Mouse (Mus musculus) heart, embryonic 15.5 days (tissue): Measurements from ENCODE around the gene Pfkp. TPM values are rescaled to one million over a fixed set of nuclear protein-coding genes. Genes with fewer than 3 reads are reported as not detected.

Source experiments
- ATAC-seq: fragments of 200-750 bp; cut with Nextera tagmentation; replicated peaks from 2 replicates; pipeline ENCODE4 v1.8.0; 2017; ENCODE audit warnings: low read depth, moderate TSS enrichment; ENCODE audit not compliant: insufficient number of reproducible peaks, insufficient read depth, low FRiP score
- H3K27ac ChIP-seq: fragments of 300-500 bp; sonication (generic); 2 replicates; pipeline ENCODE4 v1.5.1; 2015; ENCODE audit warnings: mild to moderate bottlenecking, inconsistent platforms
- H3K27me3 ChIP-seq: fragments of 300-500 bp; sonication (generic); 2 replicates; pipeline ENCODE4 v1.6.1; 2015; ENCODE audit warnings: inconsistent platforms
- H3K36me3 ChIP-seq: fragments of 300-500 bp; sonication (generic); 2 replicates; pipeline ENCODE4 v1.6.1; 2015; ENCODE audit warnings: mild to moderate bottlenecking, inconsistent platforms
- H3K4me1 ChIP-seq: fragments of 300-500 bp; sonication (generic); replicated peaks from 2 replicates; pipeline ENCODE4 v1.6.1; 2015; ENCODE audit warnings: inconsistent platforms
- H3K4me2 ChIP-seq: fragments of 300-500 bp; sonication (generic); 2 replicates; pipeline ENCODE4 v1.6.1; 2015; ENCODE audit warnings: inconsistent platforms, mild to moderate bottlenecking, moderate library complexity
- H3K4me3 ChIP-seq: fragments of 300-500 bp; sonication (generic); 2 replicates; pipeline ENCODE4 v1.5.1; 2015; ENCODE audit warnings: mild to moderate bottlenecking, inconsistent platforms
- H3K9ac ChIP-seq: fragments of 300-500 bp; sonication (generic); 2 replicates; pipeline ENCODE4 v1.6.1; 2015; ENCODE audit warnings: mild to moderate bottlenecking, inconsistent platforms
- H3K9me3 ChIP-seq: fragments of 300-500 bp; sonication (generic); replicated peaks from 2 replicates; pipeline ENCODE4 v1.6.1; 2016; ENCODE audit warnings: inconsistent platforms
- WGBS: fragments of 180-500 bp; shearing (Covaris S2); methylation state at CpG from one replicate; pipeline ENCODE4 v1.1.7; 2015; ENCODE audit warnings: mixed read lengths; 5-methylcytosine and 5-hydroxymethylcytosine counted together
- polyA plus RNA-seq: library from polyadenylated mRNA; unstranded; fragments of >200 nt; fragmentation: Nextera tagmentation; extraction: Ambion mirVana; gene quantifications from 2 replicates; pipeline ENCODE4 v1.2.1, GENCODE M21; 2015

Gene Pfkp
- polyA plus RNA-seq, 1 experiment from 2014 or later, result 191 TPM

- no peak overlapping the region for H3K4me3 ChIP-seq
- H3K27ac ChIP-seq, result peak overlapping the region; percentile 93
- no peak for ATAC-seq
- H3K4me1 ChIP-seq, result peaks cover 56% of the 10 kb centered on the region
- no peak overlapping the region for H3K9ac ChIP-seq
- H3K36me3 ChIP-seq, result no peaks in the 10 kb centered on the region
- H3K27me3 ChIP-seq, result no peaks in the 10 kb centered on the region
- no peak overlapping the region for H3K4me2 ChIP-seq
- WGBS, result 56% methylated on average over 4 of the region's 4 CpGs
- no peaks in the 10 kb centered on the region for H3K9me3 ChIP-seq
Observed at GRCm38 (mm10) chr13:6636976-6637375, 11.6 kb downstream of the Pfkp start.

DNA sequence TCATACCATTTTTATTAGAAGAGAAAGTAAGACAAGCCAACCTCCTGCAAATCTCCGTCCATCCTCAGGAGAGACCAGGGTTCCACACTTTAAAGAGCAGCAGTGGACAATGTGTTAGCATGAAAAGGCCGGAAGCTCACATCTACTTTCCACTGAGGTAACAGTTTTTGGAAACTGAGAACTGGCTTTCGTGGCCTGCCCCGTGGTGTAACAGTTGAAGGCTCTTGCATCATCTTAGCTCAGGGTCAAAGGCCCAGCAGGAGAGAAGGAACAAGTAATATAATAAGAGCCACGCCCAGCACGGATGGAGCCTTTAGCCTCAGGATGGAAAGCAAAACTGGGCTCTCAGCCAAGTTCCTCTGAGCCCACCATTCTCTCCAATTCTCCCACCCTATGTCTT, 12.1 kb downstream of the Pfkp start:
- no peaks in the 10 kb centered on the region for H3K9me3 ChIP-seq
- peaks cover 61% of the 10 kb centered on the region for H3K4me1 ChIP-seq
- H3K4me2 ChIP-seq, result no peak overlapping the region
- H3K4me3 ChIP-seq, result no peak overlapping the region
- H3K9ac ChIP-seq, result no peak overlapping the region
- peak overlapping the region; percentile 93 for H3K27ac ChIP-seq
- ATAC-seq, result no peak
- no peaks in the 10 kb centered on the region for H3K36me3 ChIP-seq
- 50% methylated on average over 6 of the region's 6 CpGs for WGBS
- H3K27me3 ChIP-seq, result no peaks in the 10 kb centered on the region

DNA sequence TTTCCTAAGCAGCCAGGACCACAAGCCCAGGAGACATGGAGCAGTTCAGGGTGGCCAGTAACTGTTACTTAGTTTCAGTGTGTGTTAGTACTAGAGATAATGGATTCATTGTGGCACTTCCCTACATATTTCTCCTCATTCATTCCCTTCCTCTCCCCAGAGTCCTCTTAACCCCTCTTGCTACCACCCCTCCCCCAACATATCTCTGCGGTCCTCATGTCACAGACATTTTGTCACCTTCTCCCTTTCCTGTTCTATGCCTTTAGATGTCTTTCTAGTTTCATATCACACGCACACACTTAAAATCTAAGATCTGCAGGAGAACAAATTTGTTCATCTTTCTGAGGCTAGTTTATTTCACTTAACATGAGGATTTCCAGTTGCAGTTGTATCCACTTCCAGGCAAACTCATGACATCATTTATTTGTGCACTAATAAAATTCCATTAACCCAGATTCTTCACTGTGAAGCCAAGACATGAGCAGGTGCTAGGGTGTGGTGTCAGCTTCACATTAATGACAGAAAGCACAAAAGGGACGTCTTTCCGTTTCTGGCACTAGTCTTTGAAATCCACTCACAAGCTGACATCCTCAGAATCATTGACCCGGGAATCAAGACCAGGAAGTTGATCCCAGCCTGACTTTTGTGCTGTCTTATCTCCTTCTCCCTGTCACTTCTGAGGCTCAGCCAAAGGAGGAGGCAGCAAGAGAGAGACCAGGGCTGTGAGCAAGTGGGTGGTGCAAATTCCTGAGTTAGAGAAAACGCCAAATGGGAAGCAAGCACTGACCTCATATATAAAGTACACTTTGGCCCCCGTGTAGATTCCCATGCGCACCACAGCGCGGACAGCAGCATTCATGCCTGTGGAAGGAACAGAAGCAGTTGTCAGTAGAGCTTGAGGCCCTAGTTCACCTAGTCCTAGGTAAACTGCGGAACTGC, 13.2 kb downstream of the Pfkp start:
- Histone ChIP-seq H3K27me3 (no peaks in the 10 kb centered on the region), H3K27ac (peak overlapping the region; percentile 93), H3K4me3 (no peak overlapping the region), H3K4me1 (peaks cover 68% of the 10 kb centered on the region), H3K36me3 (no peaks in the 10 kb centered on the region), H3K4me2 (peak overlapping the region; percentile 4), H3K9ac (no peak overlapping the region), H3K9me3 (no peaks in the 10 kb centered on the region)
- WGBS, result 16% methylated on average over 11 of the region's 11 CpGs
- peak; percentile 54 for ATAC-seq

- Histone ChIP-seq H3K27ac (peak overlapping the region; percentile 93), H3K36me3 (no peaks in the 10 kb centered on the region), H3K9me3 (no peaks in the 10 kb centered on the region), H3K27me3 (no peaks in the 10 kb centered on the region), H3K4me2 (peak overlapping the region; percentile 39), H3K4me3 (no peak overlapping the region), H3K9ac (peak overlapping the region; percentile 15; the same call in 1 of the 2 replicates), H3K4me1 (peaks cover 78% of the 10 kb centered on the region)
- 57% methylated on average over 12 of the region's 12 CpGs for WGBS
- ATAC-seq, result no peak; the same call in 1 of the 2 replicates
Observed at GRCm38 (mm10) chr13:6634063-6634462, 14.5 kb downstream of the Pfkp start.

DNA sequence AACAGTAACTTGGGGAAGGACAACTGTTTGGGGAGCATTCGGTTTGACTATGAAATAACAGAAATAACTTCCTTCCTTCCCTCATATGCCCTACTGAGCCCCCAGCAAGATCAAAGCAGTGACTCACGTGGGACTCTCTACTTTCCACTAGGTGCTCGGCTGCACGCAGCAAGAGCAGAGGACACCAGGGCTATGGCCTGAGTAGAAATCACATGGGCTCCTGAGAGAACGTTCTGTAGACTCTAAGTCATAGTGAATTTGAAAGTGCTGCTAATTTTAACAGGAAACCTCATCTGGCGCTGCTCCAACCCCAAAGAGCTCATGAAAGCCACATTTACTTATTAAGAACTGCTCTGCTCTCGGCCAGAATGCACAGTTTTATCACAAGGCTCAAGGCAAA, 15.1 kb downstream of the Pfkp start:
- Histone ChIP-seq H3K36me3 (no peaks in the 10 kb centered on the region), H3K4me1 (peaks cover 79% of the 10 kb centered on the region), H3K9me3 (no peaks in the 10 kb centered on the region), H3K4me2 (peak overlapping the region; percentile 39), H3K9ac (no peak overlapping the region), H3K27ac (peak overlapping the region; percentile 93), H3K4me3 (no peak overlapping the region), H3K27me3 (no peaks in the 10 kb centered on the region)
- ATAC-seq, result peak; percentile 72
- 13% methylated on average over 7 of the region's 7 CpGs for WGBS

DNA sequence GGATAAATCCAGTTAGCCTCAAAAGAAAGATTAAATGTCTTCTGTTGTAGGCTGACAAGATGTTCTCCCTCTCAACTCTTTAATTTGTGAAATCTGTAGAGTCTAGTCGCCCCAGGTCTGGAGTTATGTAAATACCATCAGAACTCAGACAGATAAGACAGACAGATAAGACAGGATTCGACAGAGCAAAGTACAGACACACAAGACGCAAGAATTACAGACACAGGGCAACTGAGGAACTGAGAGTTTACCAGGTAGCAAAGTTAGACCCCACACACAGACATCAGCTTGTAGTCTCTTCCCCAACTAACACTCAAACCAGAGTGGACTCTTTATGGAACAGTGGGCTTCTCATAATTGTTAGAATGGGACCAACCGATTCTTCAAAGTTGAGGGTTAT, 15.6 kb downstream of the Pfkp start:
- no peaks in the 10 kb centered on the region for H3K9me3 ChIP-seq
- H3K36me3 ChIP-seq, result no peaks in the 10 kb centered on the region
- H3K4me3 ChIP-seq, result no peak overlapping the region
- no peaks in the 10 kb centered on the region for H3K27me3 ChIP-seq
- peaks cover 78% of the 10 kb centered on the region for H3K4me1 ChIP-seq
- WGBS, result 42% methylated on average over 4 of the region's 4 CpGs
- H3K4me2 ChIP-seq, result peak overlapping the region; percentile 39
- peak overlapping the region; percentile 93 for H3K27ac ChIP-seq
- ATAC-seq, result no peak
- no peak overlapping the region for H3K9ac ChIP-seq

DNA sequence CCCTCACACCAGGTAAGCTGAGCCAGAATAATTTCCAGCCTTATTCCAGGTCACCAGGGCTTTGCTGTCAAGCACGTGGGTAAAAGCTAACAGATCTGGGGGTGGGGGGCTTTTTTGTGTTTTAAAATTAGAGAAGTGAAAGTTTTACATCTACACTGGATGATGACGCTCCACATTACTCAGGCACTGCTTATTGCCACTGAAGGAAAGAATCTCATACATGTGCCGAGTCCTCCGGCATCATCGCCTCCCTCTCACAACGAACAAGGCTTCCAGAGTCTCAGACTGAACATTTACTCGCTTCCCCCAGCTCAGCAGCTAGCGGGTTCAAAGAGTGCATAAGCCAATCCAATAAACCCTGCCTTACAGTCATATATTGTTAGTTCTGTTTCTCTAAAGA, 16.1 kb downstream of the Pfkp start:
- peaks cover 74% of the 10 kb centered on the region for H3K4me1 ChIP-seq
- no peak overlapping the region for H3K9ac ChIP-seq
- H3K9me3 ChIP-seq, result no peaks in the 10 kb centered on the region
- H3K27me3 ChIP-seq, result no peaks in the 10 kb centered on the region
- H3K36me3 ChIP-seq, result no peaks in the 10 kb centered on the region
- peak overlapping the region; percentile 93 for H3K27ac ChIP-seq
- 44% methylated on average over 8 of the region's 8 CpGs for WGBS
- H3K4me2 ChIP-seq, result no peak overlapping the region; the same call in 1 of the 2 replicates
- ATAC-seq, result no peak
- H3K4me3 ChIP-seq, result no peak overlapping the region

DNA sequence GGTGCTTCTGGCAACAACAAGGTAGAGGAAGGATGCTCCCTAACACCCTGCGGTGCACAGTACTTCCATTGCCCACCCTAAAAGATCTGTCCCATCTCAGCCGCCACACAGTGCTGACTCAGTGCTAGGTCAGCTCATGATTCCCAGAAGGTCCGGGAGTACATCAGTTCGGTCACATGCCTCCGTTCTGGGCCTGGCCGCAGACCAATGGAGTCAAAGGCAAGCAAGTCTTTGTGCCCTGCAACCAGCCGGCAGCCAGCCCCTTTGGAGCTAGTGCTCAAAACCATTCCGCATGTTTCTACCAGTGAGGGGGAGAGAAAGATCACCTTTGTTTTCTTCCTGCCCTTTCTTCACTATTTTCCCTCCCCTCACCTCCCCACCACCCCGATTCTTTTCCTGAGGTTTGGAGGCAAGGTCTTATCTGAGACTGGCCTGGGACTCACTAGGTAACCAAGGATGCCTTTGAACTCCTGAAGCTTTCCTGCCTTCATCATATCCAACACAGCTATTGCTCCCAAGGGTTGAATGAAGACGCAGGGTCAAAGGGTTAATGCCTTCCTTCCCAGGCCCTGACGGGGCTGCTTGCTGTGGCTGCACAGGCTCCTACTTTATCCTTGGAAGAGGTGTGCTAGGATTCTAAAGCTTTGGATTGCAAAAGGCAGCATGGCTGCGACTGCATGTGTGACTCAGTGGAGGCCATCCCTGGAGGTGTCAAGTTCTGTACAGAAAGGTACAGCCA, 16.6 kb downstream of the Pfkp start:
- H3K9me3 ChIP-seq, result no peaks in the 10 kb centered on the region
- WGBS, result 72% methylated on average over 12 of the region's 12 CpGs
- H3K27ac ChIP-seq, result peak overlapping the region; percentile 93; the same call in 1 of the 2 replicates
- no peaks in the 10 kb centered on the region for H3K36me3 ChIP-seq
- no peaks in the 10 kb centered on the region for H3K27me3 ChIP-seq
- ATAC-seq, result no peak
- H3K4me1 ChIP-seq, result peaks cover 71% of the 10 kb centered on the region
- H3K4me3 ChIP-seq, result no peak overlapping the region
- no peak overlapping the region for H3K9ac ChIP-seq
- H3K4me2 ChIP-seq, result no peak overlapping the region

DNA sequence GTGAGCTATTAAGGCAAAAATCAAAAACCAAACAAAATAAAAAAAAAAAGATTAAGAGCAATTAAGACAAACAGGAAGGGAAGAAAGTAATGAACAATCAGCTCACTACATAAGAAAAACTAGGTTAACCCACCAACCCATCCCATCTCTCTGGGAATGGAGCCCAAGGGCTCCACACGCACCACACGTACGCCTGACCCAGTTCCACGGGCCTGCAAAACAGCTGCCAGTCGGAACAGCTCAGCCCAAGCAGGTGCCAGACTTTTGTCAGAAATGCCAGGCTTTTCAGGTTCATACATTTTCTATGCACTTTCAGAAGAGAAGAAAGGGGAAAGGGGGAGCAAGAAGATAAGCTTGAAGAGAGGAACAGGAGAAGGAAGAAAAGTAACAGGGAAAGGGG, 17.9 kb downstream of the Pfkp start:
- H3K36me3 ChIP-seq, result no peaks in the 10 kb centered on the region
- H3K9ac ChIP-seq, result no peak overlapping the region
- 76% methylated on average over 5 of the region's 5 CpGs for WGBS
- no peak overlapping the region for H3K4me2 ChIP-seq
- no peak overlapping the region for H3K4me3 ChIP-seq
- no peak for ATAC-seq
- peaks cover 61% of the 10 kb centered on the region for H3K4me1 ChIP-seq
- no peaks in the 10 kb centered on the region for H3K27me3 ChIP-seq
- H3K9me3 ChIP-seq, result no peaks in the 10 kb centered on the region
- 0 out of 2 replicates have a peak overlapping the region, but pooled peaks have one; percentile 43 for H3K27ac ChIP-seq

DNA sequence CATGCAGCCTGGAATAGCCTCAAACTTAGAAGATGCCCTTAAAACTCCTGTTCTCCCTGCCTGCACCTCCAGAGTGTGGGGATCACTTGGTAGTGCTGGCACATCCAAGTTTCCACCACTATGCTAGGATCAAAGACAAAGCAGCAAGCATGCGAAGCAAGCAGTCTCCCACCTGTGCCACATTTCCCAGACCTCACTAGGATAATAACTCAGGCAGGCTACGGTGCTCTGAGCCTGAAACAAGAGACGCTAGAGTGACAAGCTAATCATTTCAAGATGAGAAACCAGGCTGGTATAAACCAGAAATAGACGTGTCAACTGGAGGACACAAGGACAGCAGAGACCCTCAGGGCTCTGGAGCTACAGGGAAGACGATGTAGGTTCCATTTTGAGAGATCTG, 18.6 kb downstream of the Pfkp start:
- H3K4me1 ChIP-seq, result peaks cover 58% of the 10 kb centered on the region
- H3K27me3 ChIP-seq, result no peaks in the 10 kb centered on the region
- H3K36me3 ChIP-seq, result no peaks in the 10 kb centered on the region
- H3K4me2 ChIP-seq, result peak overlapping the region; percentile 1; the same call in 1 of the 2 replicates
- H3K9me3 ChIP-seq, result no peaks in the 10 kb centered on the region
- H3K9ac ChIP-seq, result no peak overlapping the region
- no peak for ATAC-seq
- 39% methylated on average over 5 of the region's 5 CpGs for WGBS
- H3K27ac ChIP-seq, result peak overlapping the region; percentile 43
- no peak overlapping the region for H3K4me3 ChIP-seq

GRCm38 (mm10) chr13:6628998-6629764, 19.4 kb downstream of the Pfkp start:
- ATAC-seq, result no peak
- H3K27me3 ChIP-seq, result no peaks in the 10 kb centered on the region
- peaks cover 55% of the 10 kb centered on the region for H3K4me1 ChIP-seq
- no peaks in the 10 kb centered on the region for H3K36me3 ChIP-seq
- H3K9me3 ChIP-seq, result no peaks in the 10 kb centered on the region
- no peak overlapping the region for H3K4me2 ChIP-seq
- no peak overlapping the region for H3K9ac ChIP-seq
- no peak overlapping the region for H3K4me3 ChIP-seq
- 81% methylated on average over 14 of the region's 14 CpGs for WGBS
- H3K27ac ChIP-seq, result peak overlapping the region; percentile 43; the same call in 1 of the 2 replicates
